Mouse (Mus musculus): ENCODE data around the gene Hist1h2bk.

DNA sequence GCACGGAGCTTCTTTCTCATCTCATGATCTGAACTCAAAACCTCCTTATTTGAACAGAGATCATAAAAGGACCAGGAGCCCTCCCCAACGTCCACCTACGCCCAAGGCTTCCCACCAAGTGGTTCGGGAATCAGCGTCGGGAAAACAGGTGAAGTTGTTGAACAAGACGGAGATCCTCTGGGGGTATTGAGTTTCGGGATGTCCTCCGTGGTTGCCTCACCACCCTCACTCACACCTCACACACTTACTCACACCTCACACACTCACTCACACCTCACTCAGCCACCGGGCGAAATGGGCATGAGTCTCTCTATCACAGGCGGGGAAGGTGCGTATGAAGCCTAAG is 38.9 kb upstream of the Hist1h2bk start:
- TF ChIP-seq POLR2A (IDR thresholded peaks at IDR 0.05; ENCODE audit: control insufficient read depth in 1 of 2, insufficient read depth in 1 of 2, low read depth in 1 of 2, low read length in 2 of 2, poor library complexity in 1 of 2): no peak
- TF ChIP-seq KAT2A (conservative IDR thresholded peaks at IDR 0.05; ENCODE audit: low read depth, low read length): no peak
- TF ChIP-seq MAX (IDR thresholded peaks at IDR 0.05; ENCODE audit: low read length): no peak
- TF ChIP-seq POLR2AphosphoS5 (IDR thresholded peaks at IDR 0.05; ENCODE audit: borderline replicate concordance, low read depth, low read length): no peak

Measured in MEL (cell line).